Mouse (Mus musculus) hindbrain, embryonic 14.5 days (tissue): Measurements from ENCODE around the gene Xylt1. TPM values are rescaled to one million over a fixed set of nuclear protein-coding genes. Genes with fewer than 3 reads are reported as not detected.

Experiments
- ATAC-seq: fragments of 200-750 bp; cut with Nextera tagmentation; 2 replicates; pipeline ENCODE4 v1.8.0; 2017; ENCODE audit warnings: moderate number of reproducible peaks, mild to moderate bottlenecking, moderate TSS enrichment, moderate library complexity; ENCODE audit not compliant: low FRiP score
- DNase-seq: peaks from one replicate; pipeline ENCODE4 v3.0.0-alpha.2; 2015; ENCODE audit warnings: low spot score
- H3K27ac ChIP-seq: fragments of 300-500 bp; sonication (generic); 2 replicates; pipeline ENCODE4 v1.5.1; 2014; ENCODE audit warnings: mild to moderate bottlenecking, moderate library complexity
- H3K27me3 ChIP-seq: fragments of 300-500 bp; sonication (generic); 2 replicates; pipeline ENCODE4 v1.6.1; 2014; ENCODE audit warnings: mild to moderate bottlenecking, low read length, mixed read lengths; ENCODE audit not compliant: control insufficient read depth, insufficient read depth
- H3K36me3 ChIP-seq: fragments of 300-500 bp; sonication (generic); replicated peaks from 2 replicates; pipeline ENCODE4 v1.6.1; 2014; ENCODE audit not compliant: control insufficient read depth, insufficient read depth
- H3K4me1 ChIP-seq: fragments of 300-500 bp; sonication (generic); replicated peaks from 2 replicates; pipeline ENCODE4 v1.6.1; 2014; ENCODE audit warnings: antibody characterized with exemption, low read length, mixed read lengths; ENCODE audit not compliant: control insufficient read depth, insufficient read depth
- H3K4me2 ChIP-seq: fragments of 300-500 bp; sonication (generic); replicated peaks from 2 replicates; pipeline ENCODE4 v1.6.1; 2014; ENCODE audit warnings: mild to moderate bottlenecking, moderate library complexity
- H3K4me3 ChIP-seq: fragments of 300-500 bp; sonication (generic); replicated peaks from 2 replicates; pipeline ENCODE4 v1.5.1; 2014; ENCODE audit warnings: mild to moderate bottlenecking, low read length
- H3K9ac ChIP-seq: fragments of 300-500 bp; sonication (generic); 2 replicates; pipeline ENCODE4 v1.6.1; 2014
- H3K9me3 ChIP-seq: fragments of 300-500 bp; sonication (generic); 2 replicates; pipeline ENCODE4 v1.6.1; 2016; ENCODE audit warnings: low read length; ENCODE audit not compliant: control insufficient read depth
- WGBS: fragments of 180-500 bp; shearing (Covaris S2); extraction: QIAGEN DNeasy Blood & Tissue Kit; methylation state at CpG from one replicate; pipeline ENCODE4 v1.1.7; 2014; 5-methylcytosine and 5-hydroxymethylcytosine counted together
- polyA plus RNA-seq: library from polyadenylated mRNA; unstranded; fragments of >200 nt; fragmentation: Nextera tagmentation; extraction: Ambion mirVana; gene quantifications from 2 replicates; pipeline ENCODE4 v1.2.1, GENCODE M21; 2014

Xylt1 gene
- polyA plus RNA-seq, 1 experiment from 2014 or later = 4.3 TPM

DNA sequence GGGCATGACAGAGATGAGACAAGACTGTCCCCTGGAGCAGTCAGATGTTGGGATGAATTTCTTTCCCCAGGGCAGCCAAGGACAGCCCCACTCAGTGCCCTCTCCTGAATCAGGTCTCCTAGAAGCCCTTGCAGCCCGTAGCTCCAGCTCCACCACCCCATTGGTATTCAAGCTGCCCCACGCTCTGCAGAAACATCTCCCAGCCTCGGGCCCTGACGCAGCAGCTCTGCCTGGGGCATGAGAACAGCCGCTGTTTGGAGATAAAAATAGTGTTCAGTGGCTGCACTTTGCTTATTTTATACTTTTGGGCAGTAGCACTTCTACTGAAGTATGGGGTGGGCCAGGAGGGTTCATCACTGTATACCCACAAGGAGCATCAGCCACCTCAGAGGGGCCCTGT is 144.9 kb downstream of the Xylt1 start:
- Histone ChIP-seq H3K27ac (no peak overlapping the region), H3K4me3 (no peak overlapping the region), H3K27me3 (no peaks in the 10 kb centered on the region), H3K9me3 (no peaks in the 10 kb centered on the region), H3K36me3 (no peaks in the 10 kb centered on the region), H3K9ac (no peak overlapping the region), H3K4me2 (no peak overlapping the region), H3K4me1 (no peaks in the 10 kb centered on the region)
- ATAC-seq = no peak
- WGBS = 91% methylated on average over 5 of the region's 5 CpGs
- DNase-seq = no peak

GRCm38 (mm10) chr7:117526570-117526969 is 145.8 kb downstream of the Xylt1 start:
- WGBS = 87% methylated on average over 3 of the region's 3 CpGs
- H3K27ac ChIP-seq = no peak overlapping the region
- DNase-seq (no peak), ATAC-seq (no peak)
- no peak overlapping the region for H3K9ac ChIP-seq
- no peak overlapping the region for H3K4me3 ChIP-seq
- no peaks in the 10 kb centered on the region for H3K9me3 ChIP-seq
- H3K4me1 ChIP-seq = no peaks in the 10 kb centered on the region
- H3K36me3 ChIP-seq = no peaks in the 10 kb centered on the region
- no peaks in the 10 kb centered on the region for H3K27me3 ChIP-seq
- no peak overlapping the region for H3K4me2 ChIP-seq

DNA sequence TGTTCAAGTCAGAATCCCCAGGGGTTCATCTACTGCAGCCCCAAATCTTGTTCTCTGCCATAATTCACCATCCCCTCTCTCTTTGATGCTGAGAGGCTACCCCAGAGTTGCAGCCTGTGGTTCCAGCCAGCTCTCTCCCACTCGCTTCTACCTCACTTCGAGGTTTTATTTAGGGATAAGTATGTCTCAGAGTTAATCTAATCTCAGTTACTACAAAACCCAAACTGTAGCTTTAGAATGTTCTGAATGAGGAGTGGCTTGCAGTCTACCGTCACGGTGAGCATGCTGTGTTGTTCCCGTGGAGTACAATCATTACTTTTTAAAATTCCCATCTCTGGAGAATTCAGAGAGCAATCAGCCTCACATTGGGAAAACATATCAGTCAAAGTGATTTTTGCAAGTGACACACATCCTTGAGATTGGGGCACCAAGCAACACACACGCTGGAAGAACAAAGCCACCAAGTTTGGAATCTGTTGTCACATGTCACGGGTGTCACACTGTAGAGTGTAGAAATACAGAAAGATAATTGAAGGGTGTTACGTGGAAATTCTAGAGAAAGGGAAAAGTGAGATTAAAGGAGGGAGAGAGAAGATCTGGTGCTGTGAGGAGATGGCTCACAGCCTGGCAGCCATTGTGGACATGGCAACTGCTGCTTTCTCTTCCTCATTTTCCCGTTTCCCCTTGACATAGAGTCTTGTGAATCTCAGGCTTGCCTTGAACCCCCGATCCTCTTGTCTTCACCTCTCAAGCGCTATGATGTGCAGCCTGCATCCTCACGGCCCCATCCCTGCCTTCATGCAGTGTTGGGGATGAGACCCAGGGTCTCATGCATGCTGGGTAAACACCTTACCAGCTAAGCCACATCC is 149.2 kb downstream of the Xylt1 start:
- Histone ChIP-seq H3K36me3 (no peaks in the 10 kb centered on the region), H3K4me2 (no peak overlapping the region), H3K27me3 (no peaks in the 10 kb centered on the region), H3K27ac (no peak overlapping the region), H3K4me1 (no peaks in the 10 kb centered on the region), H3K9ac (no peak overlapping the region), H3K9me3 (no peaks in the 10 kb centered on the region), H3K4me3 (no peak overlapping the region)
- DNase-seq (no peak), ATAC-seq (no peak)
- 78% methylated on average over 12 of the region's 12 CpGs for WGBS

GRCm38 (mm10) chr7:117532651-117533050 is 151.9 kb downstream of the Xylt1 start:
- WGBS = 38% methylated on average over 3 of the region's 3 CpGs
- ATAC-seq = no peak
- Histone ChIP-seq H3K9ac (no peak overlapping the region), H3K9me3 (no peaks in the 10 kb centered on the region), H3K4me3 (no peak overlapping the region), H3K27ac (no peak overlapping the region), H3K27me3 (no peaks in the 10 kb centered on the region; the same call in 1 of the 2 replicates), H3K4me1 (no peaks in the 10 kb centered on the region), H3K4me2 (no peak overlapping the region), H3K36me3 (no peaks in the 10 kb centered on the region)
- no peak for DNase-seq

- DNase-seq (no peak), ATAC-seq (no peak)
- Histone ChIP-seq H3K36me3 (no peaks in the 10 kb centered on the region), H3K4me3 (no peak overlapping the region), H3K4me2 (no peak overlapping the region), H3K4me1 (no peaks in the 10 kb centered on the region), H3K9ac (no peak overlapping the region), H3K27ac (no peak overlapping the region), H3K9me3 (no peaks in the 10 kb centered on the region), H3K27me3 (no peaks in the 10 kb centered on the region; the same call in 1 of the 2 replicates)
- WGBS = 73% methylated on average over 5 of the region's 5 CpGs
These were observed 152.4 kb downstream of the Xylt1 start for GRCm38 (mm10) chr7:117533164-117533563.

GRCm38 (mm10) chr7:117539931-117540330 is 159.2 kb downstream of the Xylt1 start:
- DNase-seq = no peak
- H3K4me1 ChIP-seq = peaks cover 5% of the 10 kb centered on the region
- no peak overlapping the region for H3K4me2 ChIP-seq
- H3K9ac ChIP-seq = no peak overlapping the region
- ATAC-seq = no peak
- H3K36me3 ChIP-seq = no peaks in the 10 kb centered on the region
- no peak overlapping the region for H3K4me3 ChIP-seq
- no peak overlapping the region for H3K27ac ChIP-seq
- no peaks in the 10 kb centered on the region for H3K9me3 ChIP-seq
- no peaks in the 10 kb centered on the region; the same call in 1 of the 2 replicates for H3K27me3 ChIP-seq
- WGBS = 85% methylated on average over 5 of the region's 5 CpGs

DNA sequence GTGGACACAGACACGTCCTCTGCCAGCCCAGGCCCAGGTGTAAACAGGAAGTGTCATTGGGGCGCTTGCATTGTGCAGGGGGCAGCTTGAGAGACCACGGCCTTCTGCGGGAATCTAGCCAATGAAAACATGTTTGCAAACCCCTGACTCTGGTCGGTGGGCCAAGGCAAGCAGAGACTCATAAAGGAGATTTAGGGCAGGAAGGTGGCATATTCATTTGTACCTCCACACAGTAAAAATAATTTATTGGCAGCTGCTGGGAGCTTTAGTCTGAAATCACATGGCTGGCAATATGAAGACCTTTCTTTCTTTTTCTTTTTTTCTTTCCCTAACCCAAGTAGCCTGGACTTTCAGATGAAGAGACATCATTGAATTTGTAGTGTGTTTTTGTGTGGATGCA is 159.6 kb downstream of the Xylt1 start:
- H3K9ac ChIP-seq = no peak overlapping the region
- no peak for DNase-seq
- H3K36me3 ChIP-seq = no peaks in the 10 kb centered on the region
- ATAC-seq = no peak
- WGBS = 69% methylated on average over 5 of the region's 5 CpGs
- no peak overlapping the region for H3K27ac ChIP-seq
- peaks cover 5% of the 10 kb centered on the region for H3K4me1 ChIP-seq
- no peak overlapping the region for H3K4me2 ChIP-seq
- H3K27me3 ChIP-seq = no peaks in the 10 kb centered on the region; the same call in 1 of the 2 replicates
- H3K4me3 ChIP-seq = no peak overlapping the region
- no peaks in the 10 kb centered on the region for H3K9me3 ChIP-seq

DNA sequence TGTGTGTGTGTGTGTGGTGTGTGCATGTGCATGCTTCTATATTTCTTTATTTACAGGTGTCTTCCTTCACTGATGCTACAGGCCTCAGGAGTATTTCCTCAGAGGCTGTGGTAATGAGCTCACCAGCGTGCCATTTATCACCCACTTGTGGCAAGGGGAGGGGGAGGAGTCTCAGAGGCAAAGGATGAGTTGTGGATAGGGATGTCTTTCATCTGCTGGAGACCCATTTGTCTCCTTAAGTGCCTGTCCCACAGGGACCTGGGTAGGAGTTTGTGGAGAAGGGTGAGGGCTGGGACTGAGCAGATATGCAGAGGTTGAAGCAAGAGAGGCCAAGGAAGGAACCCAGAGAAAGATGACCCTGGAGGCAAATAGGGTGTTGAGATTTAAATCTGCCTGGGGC is 160.3 kb downstream of the Xylt1 start:
- Histone ChIP-seq H3K27me3 (no peaks in the 10 kb centered on the region; the same call in 1 of the 2 replicates), H3K4me3 (no peak overlapping the region), H3K27ac (no peak overlapping the region), H3K4me2 (no peak overlapping the region), H3K9ac (no peak overlapping the region), H3K4me1 (peaks cover 5% of the 10 kb centered on the region), H3K36me3 (no peaks in the 10 kb centered on the region), H3K9me3 (no peaks in the 10 kb centered on the region)
- 50% methylated on average over 1 of the region's 1 CpGs for WGBS
- DNase-seq (no peak), ATAC-seq (peak; percentile 46; the same call in 1 of the 2 replicates)

GRCm38 (mm10) chr7:117541681-117542080 is 160.9 kb downstream of the Xylt1 start:
- peaks cover 5% of the 10 kb centered on the region for H3K4me1 ChIP-seq
- H3K4me3 ChIP-seq = no peak overlapping the region
- H3K4me2 ChIP-seq = no peak overlapping the region
- no peak overlapping the region for H3K9ac ChIP-seq
- H3K27ac ChIP-seq = no peak overlapping the region
- ATAC-seq (no peak), DNase-seq (no peak)
- no peaks in the 10 kb centered on the region for H3K36me3 ChIP-seq
- H3K27me3 ChIP-seq = no peaks in the 10 kb centered on the region; the same call in 1 of the 2 replicates
- no peaks in the 10 kb centered on the region for H3K9me3 ChIP-seq
- WGBS = 77% methylated on average over 3 of the region's 3 CpGs
